Mouse (Mus musculus) A20 (cell line): ENCODE results near the gene Rgs19.

Experiments
- DNase-seq: peaks from one replicate; pipeline ENCODE4 v3.0.0-alpha.2; 2011; ENCODE audit warnings: low read depth, low spot score

Gene Rgs19

GRCm38 (mm10) chr2:181683381-181683780 lies 10.4 kb downstream of the Rgs19 start:
- DNase-seq = no peak

GRCm38 (mm10) chr2:181681978-181682377 lies 11.8 kb downstream of the Rgs19 start:
- DNase-seq = no peak

- peak; percentile 59 for DNase-seq
Observed at GRCm38 (mm10) chr2:181680716-181681117, 13.1 kb downstream of the Rgs19 start.

GRCm38 (mm10) chr2:181679951-181680715 lies 13.6 kb downstream of the Rgs19 start, which contains the start of gene Tcea2:
TSS of gene Tcea2 (plus strand) at chr2:181680310.
- DNase-seq = peak; percentile 93

GRCm38 (mm10) chr2:181678780-181679179 lies 15.0 kb downstream of the Rgs19 start:
- DNase-seq = peak; percentile 90

GRCm38 (mm10) chr2:181677755-181678098 lies 16.1 kb downstream of the Rgs19 start:
- DNase-seq = no peak

GRCm38 (mm10) chr2:181677096-181677754 lies 16.6 kb downstream of the Rgs19 start:
- no peak for DNase-seq

- DNase-seq = no peak
Observed at GRCm38 (mm10) chr2:181676424-181676823, 17.4 kb downstream of the Rgs19 start.

- DNase-seq = no peak
Observed at GRCm38 (mm10) chr2:181675454-181675853, 18.3 kb downstream of the Rgs19 start.

GRCm38 (mm10) chr2:181674934-181675333 lies 18.8 kb downstream of the Rgs19 start:
- no peak for DNase-seq

GRCm38 (mm10) chr2:181673501-181673900 lies 20.3 kb downstream of the Rgs19 start:
- no peak for DNase-seq

- DNase-seq = no peak
Observed at GRCm38 (mm10) chr2:181671984-181672383, 21.8 kb downstream of the Rgs19 start.

GRCm38 (mm10) chr2:181671326-181671725 lies 22.5 kb downstream of the Rgs19 start, which contains the start of gene Sox18:
TSS of gene Sox18 (minus strand) at chr2:181671640.
- no peak for DNase-seq

- DNase-seq = no peak
Observed at GRCm38 (mm10) chr2:181670913-181671311, 22.9 kb downstream of the Rgs19 start.

- DNase-seq = no peak
Observed at GRCm38 (mm10) chr2:181670285-181670912, 23.4 kb downstream of the Rgs19 start.

- no peak for DNase-seq
Observed at GRCm38 (mm10) chr2:181663298-181663630, 30.5 kb downstream of the Rgs19 start.

- DNase-seq = no peak
Observed at GRCm38 (mm10) chr2:181662620-181663297, 31.0 kb downstream of the Rgs19 start.

- DNase-seq = peak; percentile 68
Observed at GRCm38 (mm10) chr2:181659609-181660055, 34.1 kb downstream of the Rgs19 start.

- DNase-seq = peak; percentile 25
Observed at GRCm38 (mm10) chr2:181658930-181659555, 34.7 kb downstream of the Rgs19 start.

GRCm38 (mm10) chr2:181658528-181658927 lies 35.2 kb downstream of the Rgs19 start:
- DNase-seq = no peak

GRCm38 (mm10) chr2:181657441-181657840 lies 36.3 kb downstream of the Rgs19 start:
- no peak for DNase-seq

GRCm38 (mm10) chr2:181656734-181657133 lies 37.0 kb downstream of the Rgs19 start, which contains the start of gene Gm29797:
TSS of gene Gm29797 (plus strand) at chr2:181657034.
- no peak for DNase-seq
